Mouse (Mus musculus) adrenal gland (tissue): ENCODE measurements around the gene Impdh1.
"Not testable (repeated sequence)": the region's sequence is repeated elsewhere in the genome, so short reads cannot be mapped to it uniquely, and the experiment has no call there.

Experiments used
- intact Hi-C: fragments of 180-260 bp; cut with DNase I; formaldehyde crosslinking; loops from one replicate; pipeline ENCODE4 v1.15.1; 2025

Impdh1 gene

DNA sequence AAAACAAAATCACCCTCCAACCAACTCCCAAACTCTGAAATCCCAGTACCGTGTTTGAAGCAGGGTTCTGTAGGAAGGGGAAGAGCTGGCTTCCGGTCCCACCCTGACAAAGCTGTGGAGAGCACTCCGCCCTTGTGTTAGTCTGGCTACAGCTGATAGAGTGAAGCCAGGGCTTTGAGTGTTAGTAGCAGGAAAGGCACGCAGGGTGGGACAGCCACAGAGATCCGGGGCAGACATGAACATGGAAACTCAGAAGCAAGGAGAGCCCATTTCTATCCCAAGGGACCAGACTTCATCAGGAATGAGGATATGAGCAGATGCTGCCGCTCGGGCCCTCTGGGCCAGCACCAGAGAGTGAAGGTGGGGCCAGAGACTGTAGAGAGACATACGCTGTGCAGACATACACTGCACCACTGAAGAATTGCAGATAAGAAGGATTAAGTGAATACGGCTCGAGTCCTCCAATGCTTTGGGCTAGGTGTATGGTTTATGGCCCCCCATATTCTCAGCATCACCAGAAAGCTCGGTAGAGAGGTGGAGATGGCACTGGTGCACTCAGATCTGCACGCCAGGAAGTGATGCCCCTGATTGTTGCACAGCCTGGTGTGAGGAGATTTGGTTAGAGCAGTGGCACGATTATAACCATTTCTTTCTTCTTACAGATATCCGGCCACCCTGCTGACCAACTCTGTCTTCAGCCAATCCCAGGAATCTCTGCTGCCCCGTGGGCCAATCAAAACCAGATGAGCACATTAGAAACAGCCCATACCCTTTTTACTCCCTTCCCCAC lies 22.0 kb downstream of the Impdh1 start:
- intact Hi-C loops = no loop called here

DNA sequence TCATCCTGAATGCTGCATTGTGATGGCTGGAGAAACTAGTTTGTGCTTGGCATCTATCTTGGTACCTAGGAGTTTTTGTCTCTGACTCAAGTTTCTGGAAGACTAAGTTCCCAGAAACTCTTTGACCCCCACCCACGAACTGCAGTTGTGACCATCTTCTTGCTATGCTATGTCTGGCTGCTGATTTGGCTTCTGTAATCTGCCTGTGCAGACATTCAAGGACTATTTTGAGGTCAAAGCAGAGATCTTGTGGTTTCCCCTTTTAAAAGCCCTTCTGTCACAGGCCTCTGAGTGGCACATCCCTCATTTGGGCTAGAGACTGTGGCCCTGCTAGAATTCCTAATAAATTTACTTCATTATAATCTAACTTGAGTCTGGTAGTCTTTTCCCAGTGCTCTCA lies 28.2 kb downstream of the Impdh1 start:
- intact Hi-C loops = no loop called here

DNA sequence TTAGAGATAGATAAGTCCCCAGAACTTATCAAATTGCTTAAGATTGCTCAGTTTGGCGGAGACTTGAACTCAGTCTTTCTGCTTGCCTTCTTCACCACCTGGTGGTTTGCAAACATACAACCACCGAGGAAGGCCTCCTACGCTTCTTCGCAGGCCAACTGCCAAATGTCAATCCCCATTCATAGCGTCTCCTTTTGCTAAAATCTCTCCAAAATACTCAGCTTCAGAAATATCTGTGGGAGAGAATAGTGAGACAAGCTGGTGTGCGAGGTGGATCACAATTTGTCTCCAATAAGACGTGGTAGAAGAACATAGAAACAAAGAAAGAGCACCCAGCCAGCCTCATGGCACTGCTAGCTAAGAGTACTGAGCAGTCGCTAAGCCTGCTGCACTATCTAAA lies 36.3 kb downstream of the Impdh1 start:
- intact Hi-C loops = no loop called here

DNA sequence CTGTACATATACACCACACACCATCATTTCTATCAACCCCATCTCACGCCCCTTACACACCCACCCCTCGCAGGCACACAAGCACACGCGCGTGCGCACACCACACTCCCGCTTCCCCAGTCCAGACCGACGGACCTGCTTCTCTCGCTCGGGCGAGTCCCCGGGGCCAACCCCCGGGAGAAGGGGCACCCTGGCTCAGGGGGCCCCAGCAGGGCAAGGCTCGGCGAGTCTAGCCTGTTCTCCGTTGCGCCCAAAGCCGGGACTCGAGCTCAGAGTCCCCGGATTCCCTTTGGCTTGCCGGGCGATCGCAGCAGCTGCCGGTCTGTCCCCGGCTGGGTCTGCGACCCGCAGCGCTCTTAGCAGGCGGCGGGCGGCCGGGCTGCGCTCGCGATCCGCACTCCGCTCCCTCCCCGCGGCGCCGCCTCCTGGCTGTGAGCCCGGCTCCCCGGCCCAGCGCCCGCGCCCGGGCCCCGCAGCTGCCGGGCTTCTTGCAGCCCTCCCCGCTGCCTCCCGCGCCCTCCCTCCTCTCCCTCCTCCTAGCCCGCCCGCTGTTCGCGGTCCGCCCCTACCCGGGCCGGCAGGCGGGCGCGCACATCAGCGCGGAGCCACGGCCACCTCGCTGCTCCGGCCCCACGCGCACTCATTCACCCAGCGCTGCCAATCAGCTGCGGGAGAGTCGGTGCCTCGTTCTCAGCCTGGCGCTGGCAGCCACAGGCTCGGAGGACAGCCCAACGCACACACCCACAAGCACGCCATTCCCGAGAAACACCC lies 37.1 kb downstream of the Impdh1 start, which contains the start of gene Prrt4:
Prrt4 (minus strand) TSS at position 697 of the 771 bp plus-strand sequence.
- intact Hi-C loops = no loop called here

DNA sequence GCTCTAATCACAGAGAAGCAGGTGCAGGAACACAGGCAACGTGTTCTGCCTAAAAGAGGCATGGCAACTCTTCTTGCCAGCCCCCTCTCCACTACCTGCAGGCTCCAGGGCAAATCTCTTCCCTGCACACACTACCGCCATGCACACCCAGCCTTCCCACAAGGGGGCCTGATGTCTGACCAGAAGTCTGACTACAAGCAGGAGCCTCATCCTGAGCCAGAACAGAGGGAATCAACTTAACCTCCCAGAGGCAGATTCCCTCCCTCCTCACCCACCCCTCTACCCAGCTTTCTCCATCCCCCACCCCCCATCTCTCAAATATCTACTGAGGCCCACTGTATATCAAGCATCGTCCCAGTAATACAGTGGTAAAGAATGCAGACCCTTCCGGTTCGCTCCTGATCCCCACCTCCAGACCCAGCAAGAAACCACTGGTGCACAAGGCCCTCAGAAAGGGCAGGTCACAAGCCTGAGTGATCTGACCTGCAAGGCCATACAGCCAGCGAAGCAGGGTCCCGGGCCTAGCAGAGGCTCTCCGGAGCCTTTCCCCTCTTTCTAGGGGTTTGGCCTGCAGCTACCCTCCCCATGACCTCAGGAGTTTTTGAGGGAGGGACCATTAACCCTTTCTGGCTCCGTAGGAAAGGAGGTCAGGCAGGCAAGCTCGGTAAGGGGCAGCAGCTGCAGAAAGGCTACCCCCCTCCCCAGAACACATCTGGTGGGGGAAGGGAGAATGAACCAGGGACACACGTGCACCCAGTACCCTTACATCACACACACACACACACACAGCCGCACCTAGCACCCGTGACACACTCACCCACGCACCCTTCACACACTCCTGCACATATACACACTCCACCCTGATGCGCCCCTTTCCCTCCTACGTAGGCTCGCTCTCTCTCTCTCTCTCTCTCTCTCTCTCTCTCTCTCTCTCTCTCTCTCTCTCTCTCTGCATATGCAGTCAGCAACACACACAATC lies 38.0 kb downstream of the Impdh1 start:
- intact Hi-C loops = no loop called here

DNA sequence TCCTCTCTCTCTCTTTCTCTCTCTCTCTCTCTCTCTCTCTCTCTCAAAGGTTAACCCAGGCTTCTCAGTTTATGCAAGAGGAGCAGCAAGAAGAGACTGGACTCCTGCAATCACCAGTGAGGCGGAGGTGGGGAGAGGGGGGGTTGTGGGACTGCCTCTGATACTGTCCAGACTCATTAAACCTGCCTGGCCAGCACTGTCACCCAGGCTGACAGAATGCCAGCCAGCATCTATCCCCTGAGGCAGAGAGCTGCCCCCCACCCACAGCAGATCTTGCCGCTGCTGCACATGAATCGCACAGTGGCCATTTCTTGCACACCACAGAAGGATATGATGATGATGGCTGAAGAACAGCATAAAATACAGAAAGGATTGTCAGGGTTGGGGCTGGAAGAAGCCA lies 41.1 kb downstream of the Impdh1 start:
- intact Hi-C loops = no loop called here

DNA sequence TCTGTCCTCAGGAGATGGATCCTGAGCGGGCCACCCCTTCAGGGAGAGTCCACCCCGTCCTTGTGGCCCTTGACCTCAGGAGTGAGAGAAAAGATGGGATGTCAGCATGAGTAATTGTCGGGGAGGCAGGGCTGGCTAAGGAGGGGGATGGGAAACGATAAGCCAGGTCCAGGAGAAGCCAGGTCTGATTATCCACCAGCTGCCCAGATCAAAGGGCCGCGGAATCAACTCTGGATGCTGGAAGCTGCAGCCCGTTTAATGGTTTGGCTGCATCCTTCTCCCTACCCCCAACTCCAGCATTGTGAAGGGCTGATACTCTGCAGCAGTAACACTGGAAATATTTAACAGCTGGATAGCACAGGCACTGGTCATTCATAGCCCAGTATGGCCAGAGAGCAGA lies 41.8 kb downstream of the Impdh1 start:
- intact Hi-C loops = no loop called here

DNA sequence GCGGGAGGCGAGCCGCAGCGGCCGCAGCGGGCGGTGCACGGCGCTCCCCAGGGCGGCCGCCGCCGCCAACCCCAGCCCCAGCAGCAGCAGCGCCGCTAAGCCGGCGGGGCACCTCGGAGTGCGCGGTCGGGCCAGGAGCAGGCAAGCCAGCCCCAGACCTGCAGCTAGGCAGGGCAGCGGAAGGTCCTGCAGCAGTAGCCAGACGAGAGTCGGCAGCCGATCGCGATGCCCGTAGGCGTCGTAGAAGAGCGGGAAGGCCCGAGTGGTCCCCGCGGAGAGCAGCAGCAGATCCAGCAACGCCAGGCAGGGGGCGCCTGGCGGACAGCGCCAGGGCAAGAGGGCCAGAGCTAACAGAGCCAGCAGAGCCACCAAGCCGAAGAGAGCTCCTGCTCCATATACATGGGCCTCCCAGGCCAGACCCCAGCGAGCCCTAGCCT lies 45.2 kb downstream of the Impdh1 start:
- intact Hi-C loops = no loop called here

DNA sequence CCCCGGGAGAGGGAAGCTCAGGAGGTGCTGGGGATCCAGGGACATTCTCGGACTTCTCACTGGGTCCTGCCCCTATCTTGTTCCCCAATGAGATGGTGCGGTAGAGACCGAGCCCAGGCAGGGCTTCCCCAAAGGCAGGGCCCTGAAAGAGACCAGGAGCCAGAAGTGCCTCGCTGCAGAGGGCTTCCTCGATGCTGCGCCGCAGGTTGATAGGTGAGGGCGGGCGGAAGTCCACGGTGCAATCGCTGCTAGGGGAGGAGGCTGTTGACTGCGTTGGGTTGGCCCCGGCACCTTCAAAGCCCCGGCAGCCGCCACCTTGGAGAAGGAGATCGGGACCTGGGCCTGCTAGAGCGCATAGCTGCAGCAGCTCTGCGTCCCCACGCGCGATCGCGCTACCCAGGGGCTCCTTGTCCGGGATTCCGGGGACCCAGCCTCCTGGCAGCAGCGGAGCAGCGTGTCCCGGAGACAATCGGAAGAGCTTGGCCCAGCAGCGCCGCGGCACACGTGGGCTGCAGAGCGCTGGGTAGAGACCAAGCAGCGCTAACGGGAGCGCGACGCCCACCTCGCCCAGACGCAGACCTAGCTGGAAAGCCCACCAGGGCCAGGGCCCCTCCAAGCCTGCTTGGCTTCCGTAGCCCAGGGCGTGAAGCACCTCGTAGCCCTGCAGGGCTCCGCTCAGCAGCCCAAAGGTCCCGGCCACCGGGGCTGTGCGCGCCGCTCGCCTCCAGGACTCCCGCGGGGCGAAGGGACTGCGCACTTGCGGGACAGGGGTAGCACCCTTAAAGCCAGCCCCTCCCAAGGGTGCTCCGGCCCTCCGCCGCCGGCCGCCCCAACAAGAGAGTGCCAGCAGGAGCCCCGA lies 45.9 kb downstream of the Impdh1 start:
- intact Hi-C loops = no loop called here

DNA sequence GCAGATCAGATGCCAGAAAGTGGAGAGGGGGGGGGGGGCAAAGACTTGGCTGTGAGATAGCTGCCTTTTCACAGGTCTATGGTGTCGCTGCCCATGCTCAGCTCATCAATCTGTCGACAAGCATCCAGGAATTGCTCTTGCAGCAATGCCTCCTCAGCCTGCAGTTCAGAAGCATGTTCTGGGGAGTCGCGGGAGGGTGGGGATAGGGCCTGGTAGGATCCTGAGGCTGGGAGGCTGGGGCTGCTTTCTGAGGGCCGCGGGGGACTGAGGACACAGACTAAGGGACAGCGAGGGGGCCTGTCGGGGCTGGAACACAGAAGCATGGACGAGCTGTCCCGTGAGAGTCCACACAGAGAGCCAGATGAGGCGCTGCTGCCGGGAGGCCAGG lies 46.5 kb downstream of the Impdh1 start:
- intact Hi-C loops = loop anchor here (5.0 kb wide), 2 partner anchors 68 to 108 kb away; partner anchors contain the start of gene Fam71f2

DNA sequence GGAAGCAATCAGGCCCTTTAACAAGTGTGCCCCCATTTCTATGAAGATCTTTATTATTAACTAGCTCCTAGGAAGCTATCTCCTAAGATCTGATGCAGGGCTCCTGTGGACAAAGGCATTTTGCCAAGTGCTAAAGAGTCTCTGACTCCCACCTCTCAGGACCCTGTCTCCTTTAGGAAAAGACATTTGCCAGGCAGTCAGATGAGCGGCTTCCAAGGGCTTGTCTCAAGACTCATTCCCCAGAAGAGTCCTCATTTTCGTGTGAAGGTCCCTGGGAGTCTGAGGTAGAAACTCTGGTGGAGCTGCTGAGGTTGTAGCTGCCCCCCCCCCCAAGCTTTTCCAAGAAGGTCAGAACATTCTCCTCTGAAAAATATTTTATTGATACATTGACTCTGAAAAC lies 47.3 kb downstream of the Impdh1 start:
- intact Hi-C loops = loop anchor here (5.0 kb wide), 2 partner anchors 68 to 108 kb away; partner anchors contain the start of gene Fam71f2

DNA sequence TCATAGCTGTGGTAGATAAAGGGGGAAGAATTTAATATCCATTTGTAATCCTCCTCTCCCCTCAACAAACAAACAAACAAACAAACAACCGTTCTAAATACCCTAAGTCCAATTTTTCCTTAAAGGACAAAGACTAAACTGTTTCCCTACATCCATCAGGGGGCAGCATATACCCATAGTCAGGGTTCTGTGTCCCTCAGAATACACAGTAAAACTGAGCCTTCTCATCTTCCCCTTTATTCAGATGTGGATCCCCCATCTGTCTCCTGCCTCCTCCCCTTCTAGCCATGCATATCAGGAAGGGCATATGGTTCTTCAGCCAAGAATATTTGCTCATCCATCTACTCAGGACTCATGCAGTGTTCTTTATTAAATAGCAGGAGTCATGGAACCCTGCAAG lies 50.0 kb downstream of the Impdh1 start:
- intact Hi-C loops = loop anchor here (1.0 to 5.0 kb wide), 3 partner anchors 32 to 111 kb away; partner anchors contain the start of gene Fam71f2

DNA sequence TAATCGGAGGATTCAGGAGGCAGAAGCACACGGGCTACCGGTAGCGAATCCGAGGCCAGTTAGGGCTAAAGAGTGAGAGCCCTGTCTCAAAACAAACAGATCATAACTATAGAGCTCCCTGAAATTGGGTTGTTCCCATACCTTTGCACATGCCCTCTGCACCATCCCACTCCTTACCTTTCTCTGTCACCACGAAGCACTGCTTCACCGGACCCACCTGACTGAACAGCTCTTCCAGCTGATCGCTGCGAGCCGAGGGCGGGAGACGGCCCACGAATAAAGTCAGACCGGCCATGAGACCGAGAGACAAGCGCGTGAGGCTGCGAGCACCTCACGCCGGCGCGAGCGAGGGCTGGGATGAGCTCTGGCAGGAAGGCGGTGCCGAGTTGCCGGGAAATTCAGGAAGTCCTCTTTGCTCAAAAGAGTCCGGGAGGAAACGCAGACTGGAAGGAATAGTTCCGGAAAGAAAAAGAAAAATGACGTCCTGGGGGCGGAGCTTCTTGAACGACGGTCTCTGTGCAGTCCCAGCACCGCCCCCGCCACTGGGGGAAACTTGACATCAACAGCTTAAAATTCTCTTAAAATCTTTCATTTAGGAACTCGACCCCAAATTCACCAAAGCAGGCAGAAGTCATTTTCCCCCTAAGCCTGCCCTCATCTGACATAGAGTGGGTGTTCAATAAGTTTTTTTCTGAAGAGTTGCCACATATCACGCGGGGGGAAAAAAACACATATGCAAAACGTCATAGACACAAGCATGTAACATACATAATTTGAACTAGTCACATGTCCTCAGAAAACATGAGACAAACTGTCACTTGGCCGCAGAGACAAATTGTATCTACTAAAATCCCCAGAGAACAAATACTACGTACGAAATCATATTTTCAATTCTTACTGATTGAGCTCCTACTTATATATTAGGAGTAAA lies 51.6 kb downstream of the Impdh1 start, which contains the start of gene Rbm28:
Rbm28 (minus strand) TSS at position 693 of the 931 bp plus-strand sequence.
- intact Hi-C loops = loop anchor here (5.0 kb wide), 2 partner anchors 73 to 113 kb away; partner anchors contain the start of gene Fam71f2

DNA sequence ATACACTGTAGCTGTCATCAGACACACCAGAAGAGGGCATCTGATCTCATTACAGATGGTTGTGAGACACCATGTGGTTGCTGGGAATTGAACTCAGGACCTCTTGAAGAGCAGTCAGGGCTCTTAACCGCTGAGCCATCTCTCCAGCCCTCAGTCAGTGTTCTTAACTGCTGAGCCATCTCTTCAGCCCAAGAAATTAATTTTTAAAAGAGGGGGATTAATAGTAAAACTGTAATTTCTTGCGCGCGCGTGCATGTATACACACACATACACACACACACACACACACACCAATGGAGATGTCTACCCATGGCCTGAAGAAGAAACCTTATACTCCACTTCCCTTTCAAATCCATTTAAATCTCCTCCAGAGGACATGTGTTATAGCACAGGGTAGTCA lies 54.9 kb downstream of the Impdh1 start:
- intact Hi-C loops = not testable (repeated sequence)

DNA sequence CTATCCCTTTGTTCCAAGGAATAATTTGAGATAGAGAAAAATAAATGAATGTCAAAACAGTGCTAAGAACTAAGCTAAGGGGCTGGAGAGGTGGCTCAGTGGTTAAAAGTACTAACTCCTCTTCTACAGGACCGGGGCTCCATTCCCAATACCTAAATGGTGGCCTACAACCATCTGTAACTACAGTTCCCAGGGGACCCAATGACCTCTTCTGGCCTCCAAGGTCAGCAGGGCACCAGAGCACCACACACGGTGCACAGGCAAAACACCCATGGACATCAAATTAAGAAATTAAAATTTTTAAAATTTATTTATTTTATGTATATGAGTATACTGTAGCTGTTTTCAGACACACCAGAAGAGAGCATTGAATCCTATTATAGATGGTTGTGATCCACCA lies 55.4 kb downstream of the Impdh1 start:
- intact Hi-C loops = no loop called here

DNA sequence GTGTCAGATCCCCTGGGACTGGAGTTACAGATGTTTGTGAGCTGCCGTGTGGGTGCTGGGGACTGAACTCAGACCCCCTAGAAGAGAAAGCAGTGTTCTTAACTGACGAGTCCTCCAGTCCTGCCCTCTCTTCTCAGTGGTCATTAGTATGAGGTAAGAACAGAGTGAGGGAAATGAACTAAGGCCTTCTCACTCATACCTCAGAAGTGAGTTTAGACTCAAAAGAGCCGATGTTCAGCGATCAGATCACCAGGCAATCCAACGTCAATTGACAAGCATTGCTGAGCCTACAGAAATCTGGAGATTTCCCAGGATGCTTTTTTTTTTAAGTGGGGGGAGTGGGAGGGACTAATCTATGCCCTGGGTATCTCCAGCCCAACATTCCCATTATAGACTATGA lies 59.8 kb downstream of the Impdh1 start:
- intact Hi-C loops = no loop called here
